Mouse (Mus musculus) midbrain, embryonic 13.5 days (tissue): ENCODE data around the gene Serpinb6a. TPM values are rescaled to one million over a fixed set of nuclear protein-coding genes. Genes with fewer than 3 reads are reported as not detected.
"Not testable (repeated sequence)": the region's sequence is repeated elsewhere in the genome, so short reads cannot be mapped to it uniquely, and the experiment has no call there.

Source experiments
- ATAC-seq: fragments of 200-750 bp; cut with Nextera tagmentation; 2 replicates; pipeline ENCODE4 v1.8.0; 2017; ENCODE audit warnings: mild to moderate bottlenecking, moderate TSS enrichment, moderate library complexity
- H3K27ac ChIP-seq: fragments of 300-500 bp; sonication (generic); 2 replicates; pipeline ENCODE4 v1.5.1; 2015; ENCODE audit warnings: inconsistent platforms, mild to moderate bottlenecking, moderate library complexity
- H3K27me3 ChIP-seq: fragments of 300-500 bp; sonication (generic); 2 replicates; pipeline ENCODE4 v1.6.1; 2015; ENCODE audit warnings: mild to moderate bottlenecking, inconsistent platforms
- H3K36me3 ChIP-seq: fragments of 300-500 bp; sonication (generic); 2 replicates; pipeline ENCODE4 v1.6.1; 2015; ENCODE audit warnings: mild to moderate bottlenecking, inconsistent platforms
- H3K4me1 ChIP-seq: fragments of 300-500 bp; sonication (generic); replicated peaks from 2 replicates; pipeline ENCODE4 v1.6.1; 2015; ENCODE audit warnings: inconsistent platforms
- H3K4me2 ChIP-seq: fragments of 300-500 bp; sonication (generic); replicated peaks from 2 replicates; pipeline ENCODE4 v1.6.1; 2015; ENCODE audit warnings: moderate library complexity, mild to moderate bottlenecking, inconsistent platforms
- H3K4me3 ChIP-seq: fragments of 300-500 bp; sonication (generic); replicated peaks from 2 replicates; pipeline ENCODE4 v1.5.1; 2015; ENCODE audit warnings: mild to moderate bottlenecking, inconsistent platforms
- H3K9ac ChIP-seq: fragments of 300-500 bp; sonication (generic); replicated peaks from 2 replicates; pipeline ENCODE4 v1.6.1; 2015; ENCODE audit warnings: mild to moderate bottlenecking, inconsistent platforms
- H3K9me3 ChIP-seq: fragments of 300-500 bp; sonication (generic); 2 replicates; pipeline ENCODE4 v1.6.1; 2016; ENCODE audit warnings: mild to moderate bottlenecking, inconsistent platforms
- WGBS: fragments of 180-500 bp; shearing (Covaris S2); methylation state at CpG from one replicate; pipeline ENCODE4 v1.1.7; 2015; 5-methylcytosine and 5-hydroxymethylcytosine counted together
- polyA plus RNA-seq: library from polyadenylated mRNA; unstranded; fragments of >200 nt; fragmentation: Nextera tagmentation; extraction: Ambion mirVana; gene quantifications from 2 replicates; pipeline ENCODE4 v1.2.1, GENCODE M21; 2015

Serpinb6a gene
- polyA plus RNA-seq, 1 experiment from 2014 or later = 29.5 TPM

- ATAC-seq, H3K27me3 ChIP-seq, H3K4me3 ChIP-seq, H3K27ac ChIP-seq, H3K4me2 ChIP-seq, H3K4me1 ChIP-seq, H3K9ac ChIP-seq, H3K36me3 ChIP-seq, H3K9me3 ChIP-seq: not testable (repeated sequence)
These were observed 65.0 kb downstream of the Serpinb6a start for GRCm38 (mm10) chr13:33937587-33937986.

- Histone ChIP-seq H3K9me3 (no peaks in the 10 kb centered on the region), H3K27me3 (no peaks in the 10 kb centered on the region), H3K36me3 (no peaks in the 10 kb centered on the region), H3K4me1 (peaks cover 10% of the 10 kb centered on the region; the same call in 1 of the 2 replicates), H3K4me3 (no peak overlapping the region), H3K27ac (no peak overlapping the region), H3K4me2 (no peak overlapping the region), H3K9ac (no peak overlapping the region)
- WGBS = 76% methylated on average over 5 of the region's 5 CpGs
- ATAC-seq = no peak
These were observed 65.4 kb downstream of the Serpinb6a start for GRCm38 (mm10) chr13:33937151-33937550.

GRCm38 (mm10) chr13:33935465-33936181 is 67.0 kb downstream of the Serpinb6a start:
- Histone ChIP-seq H3K9me3 (no peaks in the 10 kb centered on the region), H3K4me3 (peak overlapping the region; percentile 52), H3K27me3 (no peaks in the 10 kb centered on the region), H3K4me2 (peak overlapping the region; percentile 89), H3K4me1 (peaks cover 10% of the 10 kb centered on the region; the same call in 1 of the 2 replicates), H3K9ac (peak overlapping the region; percentile 75), H3K36me3 (no peaks in the 10 kb centered on the region), H3K27ac (no peak overlapping the region)
- WGBS = 1% methylated on average over 39 of the region's 44 CpGs
- ATAC-seq = peak; percentile 95

- H3K9me3 ChIP-seq = no peaks in the 10 kb centered on the region
- H3K27me3 ChIP-seq = no peaks in the 10 kb centered on the region
- H3K36me3 ChIP-seq = 0 out of 2 replicates have a peak, but pooled peaks cover 2% of the 10 kb centered on the region
- ATAC-seq = no peak
- H3K4me3 ChIP-seq = no peak overlapping the region
- peaks cover 10% of the 10 kb centered on the region; the same call in 1 of the 2 replicates for H3K4me1 ChIP-seq
- H3K4me2 ChIP-seq = peak overlapping the region; percentile 89; the same call in 1 of the 2 replicates
- 79% methylated on average over 6 of the region's 6 CpGs for WGBS
- no peak overlapping the region for H3K27ac ChIP-seq
- H3K9ac ChIP-seq = no peak overlapping the region
These were observed 67.9 kb downstream of the Serpinb6a start for GRCm38 (mm10) chr13:33934743-33935142.

GRCm38 (mm10) chr13:33930912-33931311 is 71.7 kb downstream of the Serpinb6a start:
- H3K27ac ChIP-seq = no peak overlapping the region
- H3K4me2 ChIP-seq = no peak overlapping the region
- no peak overlapping the region for H3K9ac ChIP-seq
- ATAC-seq = no peak
- peaks cover 6% of the 10 kb centered on the region; the same call in 1 of the 2 replicates for H3K4me1 ChIP-seq
- H3K9me3 ChIP-seq = no peaks in the 10 kb centered on the region
- H3K4me3 ChIP-seq = no peak overlapping the region
- H3K36me3 ChIP-seq = 0 out of 2 replicates have a peak, but pooled peaks cover 2% of the 10 kb centered on the region
- WGBS = 81% methylated on average over 3 of the region's 3 CpGs
- H3K27me3 ChIP-seq = no peaks in the 10 kb centered on the region

- no peak for ATAC-seq
- Histone ChIP-seq H3K27me3 (no peaks in the 10 kb centered on the region), H3K27ac (no peak overlapping the region), H3K4me1 (peaks cover 2% of the 10 kb centered on the region; the same call in 1 of the 2 replicates), H3K4me2 (no peak overlapping the region), H3K9me3 (no peaks in the 10 kb centered on the region), H3K9ac (no peak overlapping the region), H3K4me3 (no peak overlapping the region), H3K36me3 (0 out of 2 replicates have a peak, but pooled peaks cover 2% of the 10 kb centered on the region)
- 80% methylated on average over 2 of the region's 2 CpGs for WGBS
These were observed 72.3 kb downstream of the Serpinb6a start for GRCm38 (mm10) chr13:33930281-33930680.

GRCm38 (mm10) chr13:33921699-33922098 is 80.9 kb downstream of the Serpinb6a start:
- no peak overlapping the region for H3K4me3 ChIP-seq
- peaks cover 40% of the 10 kb centered on the region for H3K36me3 ChIP-seq
- no peak for ATAC-seq
- no peaks in the 10 kb centered on the region for H3K27me3 ChIP-seq
- H3K27ac ChIP-seq = no peak overlapping the region
- no peaks in the 10 kb centered on the region for H3K9me3 ChIP-seq
- H3K4me2 ChIP-seq = no peak overlapping the region
- WGBS = 94% methylated on average over 5 of the region's 5 CpGs
- no peaks in the 10 kb centered on the region for H3K4me1 ChIP-seq
- H3K9ac ChIP-seq = no peak overlapping the region

GRCm38 (mm10) chr13:33921041-33921440 is 81.6 kb downstream of the Serpinb6a start:
- peaks cover 40% of the 10 kb centered on the region for H3K36me3 ChIP-seq

GRCm38 (mm10) chr13:33906821-33907220 is 95.8 kb downstream of the Serpinb6a start:
- no peaks in the 10 kb centered on the region for H3K27me3 ChIP-seq
- no peak overlapping the region for H3K9ac ChIP-seq
- no peaks in the 10 kb centered on the region for H3K9me3 ChIP-seq
- H3K4me2 ChIP-seq = no peak overlapping the region
- no peaks in the 10 kb centered on the region for H3K4me1 ChIP-seq
- H3K4me3 ChIP-seq = no peak overlapping the region
- ATAC-seq = no peak
- no peaks in the 10 kb centered on the region for H3K36me3 ChIP-seq
- 83% methylated on average over 3 of the region's 3 CpGs for WGBS
- H3K27ac ChIP-seq = no peak overlapping the region

More at GRCm38 (mm10) chr13:33921041-33921440, 81.6 kb downstream of the Serpinb6a start:
- no peaks in the 10 kb centered on the region for H3K27me3 ChIP-seq
- H3K9ac ChIP-seq = no peak overlapping the region
- H3K9me3 ChIP-seq = no peaks in the 10 kb centered on the region
- no peak overlapping the region for H3K4me3 ChIP-seq
- H3K4me1 ChIP-seq = no peaks in the 10 kb centered on the region
- no peak overlapping the region for H3K4me2 ChIP-seq
- 86% methylated on average over 6 of the region's 6 CpGs for WGBS
- no peak for ATAC-seq
- H3K27ac ChIP-seq = no peak overlapping the region

GRCm38 (mm10) chr13:33905176-33905954 is 97.2 kb downstream of the Serpinb6a start, which contains the start of gene Serpinb6c:
Serpinb6c (minus strand) TSS chr13:33905708.
- Histone ChIP-seq H3K27me3 (no peaks in the 10 kb centered on the region), H3K4me1 (no peaks in the 10 kb centered on the region), H3K4me3 (no peak within 1 kb of the TSS), H3K36me3 (no peaks in the 10 kb centered on the region), H3K4me2 (no peak within 1 kb of the TSS), H3K9ac (no peak within 1 kb of the TSS), H3K9me3 (no peaks in the 10 kb centered on the region), H3K27ac (no peak within 1 kb of the TSS)
- no peak for ATAC-seq
- WGBS = 78% methylated on average over 18 of the region's 18 CpGs

- no peak overlapping the region for H3K9ac ChIP-seq
- no peaks in the 10 kb centered on the region for H3K27me3 ChIP-seq
- H3K36me3 ChIP-seq = no peaks in the 10 kb centered on the region
- no peaks in the 10 kb centered on the region for H3K4me1 ChIP-seq
- no peak overlapping the region for H3K4me3 ChIP-seq
- no peak overlapping the region for H3K27ac ChIP-seq
- 88% methylated on average over 2 of the region's 2 CpGs for WGBS
- H3K4me2 ChIP-seq = no peak overlapping the region
- ATAC-seq = no peak
- no peaks in the 10 kb centered on the region for H3K9me3 ChIP-seq
These were observed 99.3 kb downstream of the Serpinb6a start for GRCm38 (mm10) chr13:33903290-33903689.

- no peak overlapping the region for H3K9ac ChIP-seq
- no peak overlapping the region for H3K4me2 ChIP-seq
- no peaks in the 10 kb centered on the region for H3K4me1 ChIP-seq
- no peaks in the 10 kb centered on the region for H3K9me3 ChIP-seq
- no peak for ATAC-seq
- H3K4me3 ChIP-seq = no peak overlapping the region
- H3K27me3 ChIP-seq = no peaks in the 10 kb centered on the region
- H3K36me3 ChIP-seq = no peaks in the 10 kb centered on the region
- WGBS = 47% methylated on average over 2 of the region's 2 CpGs
- no peak overlapping the region for H3K27ac ChIP-seq
These were observed 108.4 kb downstream of the Serpinb6a start for GRCm38 (mm10) chr13:33894207-33894606.
